Mouse (Mus musculus) heart, postnatal 25 days (tissue): Measurements from ENCODE around the gene Fam76b. TPM values are rescaled to one million over a fixed set of nuclear protein-coding genes. Genes with fewer than 3 reads are reported as not detected.

ENCODE experiments used
- total RNA-seq, 2 experiments: library from RNA; stranded (reverse); gene quantifications; 2 replicates each; pipeline ENCODE4 v1.2.3; 2021

Fam76b gene
- total RNA-seq, 2 experiments from 2014 or later: 8.6 to 9.8 TPM

Other genes starting within 250 kb of the Fam76b start
- 10 to 100 TPM; 23.3 to 25.3 TPM for gene Mtmr2, start 79.3 kb upstream of the Fam76b start, total RNA-seq
- 10 to 100 TPM; 10.4 to 11.2 TPM for gene Cep57, start 609 bp upstream of the Fam76b start, total RNA-seq